Mouse (Mus musculus): ENCODE results near the gene Zbtb44.

The Zbtb44 gene

DNA sequence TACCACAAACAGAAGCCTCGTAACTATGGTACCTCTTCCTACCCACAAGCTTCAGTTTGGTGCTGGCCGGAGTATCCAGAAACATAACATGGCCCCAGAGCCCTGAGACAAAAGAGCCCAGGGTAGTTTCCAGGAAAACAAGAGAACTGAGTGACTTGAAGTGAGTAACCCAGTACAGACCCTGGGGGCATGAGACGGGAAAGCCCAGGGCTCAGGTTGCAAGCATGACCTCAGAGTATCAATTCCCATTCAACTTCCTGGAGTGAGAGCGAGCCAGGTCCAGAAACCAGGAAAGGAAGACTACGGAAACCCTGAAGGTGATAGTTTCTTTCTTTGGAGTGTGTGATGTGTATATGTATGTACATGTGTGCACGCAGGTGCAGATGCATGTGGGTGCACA is 87.0 kb downstream of the Zbtb44 start:
- no peak for DNase-seq

DNA sequence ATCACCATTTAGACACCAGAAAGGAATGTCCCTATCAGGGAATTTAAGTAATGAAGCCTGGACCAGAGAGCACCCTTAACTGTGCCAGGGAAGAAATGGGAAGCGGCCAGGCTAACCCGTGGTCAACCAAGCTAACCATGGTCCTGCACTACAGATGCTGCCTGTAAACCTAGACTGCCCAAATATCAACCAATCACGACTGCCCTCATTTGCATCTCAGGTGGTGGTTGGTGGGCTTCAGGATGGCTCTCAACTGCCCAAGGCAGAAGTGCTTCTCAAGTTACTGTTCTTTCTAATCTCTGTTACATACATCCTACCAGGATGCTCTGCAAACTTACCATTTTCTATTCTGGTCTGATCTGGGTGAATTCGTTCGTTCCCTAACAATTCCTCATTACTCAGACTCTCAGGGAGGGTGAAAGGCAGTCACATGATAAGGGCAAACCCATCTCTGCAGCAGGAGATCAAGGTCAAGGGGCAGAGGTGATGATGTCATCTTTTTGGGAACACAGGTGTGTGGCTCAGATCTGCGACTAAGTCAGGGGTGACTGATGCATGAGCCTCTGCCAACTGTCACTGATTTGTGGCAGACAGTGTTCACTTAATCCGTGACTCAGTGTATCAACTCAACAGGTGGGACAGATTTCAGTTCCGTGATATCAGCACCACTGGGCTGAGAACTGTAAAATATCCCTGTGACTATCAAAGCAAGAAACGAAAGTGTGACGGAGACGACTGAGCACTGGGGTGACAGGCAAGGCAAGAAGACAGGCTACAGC is 88.3 kb downstream of the Zbtb44 start:
- no peak for DNase-seq

DNA sequence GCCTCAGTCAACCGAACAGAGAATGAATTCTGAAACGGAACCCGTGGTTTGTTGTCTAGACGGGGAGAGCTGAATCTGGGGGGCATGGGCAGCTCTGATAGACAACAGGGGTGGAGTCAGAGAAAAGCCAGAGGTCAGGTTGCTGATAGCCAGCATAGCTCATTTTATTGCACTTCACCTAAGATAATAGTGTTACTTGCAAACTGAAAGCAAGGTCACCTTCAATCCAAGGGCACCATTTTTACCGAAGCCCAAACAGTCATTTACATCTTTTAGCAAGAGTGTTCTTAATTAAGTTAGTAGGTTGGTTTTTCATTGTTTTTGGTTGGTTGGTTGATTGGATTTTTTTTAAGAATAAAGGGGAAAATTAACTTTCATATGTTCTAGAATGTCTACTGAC is 89.0 kb downstream of the Zbtb44 start:
- DNase-seq: no peak

GRCm38 (mm10) chr9:31119882-31120532 is 89.6 kb downstream of the Zbtb44 start:
- DNase-seq: no peak

- no peak for DNase-seq
Measured at GRCm38 (mm10) chr9:31120533-31120915, 90.1 kb downstream of the Zbtb44 start.

DNA sequence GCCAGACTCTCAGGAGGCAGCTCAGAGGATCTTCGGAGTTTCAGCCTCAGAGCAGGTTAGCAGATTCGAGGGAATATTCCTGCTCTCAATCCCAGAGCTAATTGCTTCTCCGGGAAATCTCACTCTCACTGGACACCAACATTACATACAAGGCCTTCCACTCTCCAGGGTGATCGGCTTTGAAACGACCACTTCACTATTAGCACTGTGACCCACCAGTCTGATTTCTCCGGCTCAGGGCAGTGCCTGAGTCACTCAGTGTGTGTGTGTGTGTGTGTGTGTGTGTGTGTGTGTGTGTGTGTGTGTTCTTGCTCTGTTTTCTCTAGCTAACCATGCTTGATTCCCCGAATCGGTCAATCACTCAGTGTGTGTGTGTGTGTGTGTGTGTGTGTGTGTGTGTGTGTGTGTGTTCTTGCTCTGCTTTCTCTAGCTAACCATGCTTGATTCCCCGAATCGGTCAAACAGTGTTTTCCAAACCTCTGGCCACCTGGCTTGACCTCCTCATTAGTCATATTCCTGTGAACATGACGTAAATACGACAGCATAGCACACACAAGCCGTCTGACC is 92.1 kb downstream of the Zbtb44 start:
- DNase-seq: no peak
